Mouse (Mus musculus) neural tube, embryonic 10.5 days (tissue): ENCODE measurements around the gene Fam57a.
"Not testable (repeated sequence)": the region's sequence is repeated elsewhere in the genome, so short reads cannot be mapped to it uniquely, and the experiment has no call there.

Experiments
- DNase-seq: peaks from one replicate; pipeline ENCODE4 v3.0.0-alpha.2; 2017; ENCODE audit warnings: low spot score; ENCODE audit errors: extremely low spot score

The Fam57a gene

DNA sequence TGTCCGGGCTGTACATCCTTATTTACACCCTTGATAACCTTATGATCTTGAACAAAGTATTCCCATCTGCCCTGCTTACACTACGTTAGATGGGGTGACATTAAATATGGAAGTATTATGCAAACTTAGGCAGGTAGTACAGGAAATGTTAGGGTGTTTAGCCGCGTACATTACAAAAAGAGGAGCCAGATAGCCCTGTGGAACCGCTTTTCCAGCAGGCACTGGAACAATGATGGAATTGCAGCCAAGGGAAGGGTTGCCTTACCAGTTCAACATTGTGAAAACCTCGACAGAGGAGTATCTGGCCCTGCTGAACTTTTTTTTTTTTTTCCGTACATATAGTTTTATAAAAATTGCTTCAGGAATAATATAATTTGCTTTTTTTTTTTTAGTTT, 672 bp downstream of the Fam57a start:
- DNase-seq, result no peak

DNA sequence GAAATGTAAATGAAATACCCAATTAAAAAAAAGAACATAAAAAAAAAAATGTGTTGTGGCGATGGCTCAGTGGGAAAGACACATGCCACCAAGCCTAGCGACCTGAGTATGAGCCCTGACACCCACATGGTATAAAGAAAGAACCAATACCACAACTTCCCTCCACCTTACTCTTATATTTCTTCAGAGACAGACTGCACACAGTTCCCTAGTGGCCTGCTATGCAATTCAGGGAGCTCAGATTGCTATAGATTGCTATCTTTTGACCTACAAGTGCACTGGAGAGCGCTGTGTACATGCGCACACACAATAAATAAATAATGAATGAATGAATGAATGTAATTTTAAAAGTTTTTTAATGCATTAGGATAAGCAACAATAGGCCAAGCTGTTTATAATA, 4.3 kb downstream of the Fam57a start:
- no peak for DNase-seq

DNA sequence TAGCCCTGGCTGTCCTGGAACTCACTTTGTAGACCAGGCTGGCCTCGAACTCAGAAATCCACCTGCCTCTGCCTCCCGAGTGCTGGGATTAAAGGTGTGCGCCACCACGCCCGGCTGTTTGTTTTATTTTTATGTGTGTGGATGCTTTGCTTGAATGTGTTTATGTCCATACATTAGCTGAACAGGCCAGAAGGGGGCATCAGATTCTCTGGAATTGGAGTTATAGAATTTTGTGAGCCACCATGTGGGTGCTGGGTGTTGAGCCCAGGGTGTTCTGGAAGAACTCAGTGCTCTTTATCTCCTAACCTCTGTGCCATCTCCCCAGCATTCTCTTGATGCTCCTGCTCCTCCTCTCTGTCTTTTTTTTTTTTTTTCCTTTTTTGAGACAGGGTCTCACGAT, 7.4 kb downstream of the Fam57a start:
- DNase-seq, result no peak

DNA sequence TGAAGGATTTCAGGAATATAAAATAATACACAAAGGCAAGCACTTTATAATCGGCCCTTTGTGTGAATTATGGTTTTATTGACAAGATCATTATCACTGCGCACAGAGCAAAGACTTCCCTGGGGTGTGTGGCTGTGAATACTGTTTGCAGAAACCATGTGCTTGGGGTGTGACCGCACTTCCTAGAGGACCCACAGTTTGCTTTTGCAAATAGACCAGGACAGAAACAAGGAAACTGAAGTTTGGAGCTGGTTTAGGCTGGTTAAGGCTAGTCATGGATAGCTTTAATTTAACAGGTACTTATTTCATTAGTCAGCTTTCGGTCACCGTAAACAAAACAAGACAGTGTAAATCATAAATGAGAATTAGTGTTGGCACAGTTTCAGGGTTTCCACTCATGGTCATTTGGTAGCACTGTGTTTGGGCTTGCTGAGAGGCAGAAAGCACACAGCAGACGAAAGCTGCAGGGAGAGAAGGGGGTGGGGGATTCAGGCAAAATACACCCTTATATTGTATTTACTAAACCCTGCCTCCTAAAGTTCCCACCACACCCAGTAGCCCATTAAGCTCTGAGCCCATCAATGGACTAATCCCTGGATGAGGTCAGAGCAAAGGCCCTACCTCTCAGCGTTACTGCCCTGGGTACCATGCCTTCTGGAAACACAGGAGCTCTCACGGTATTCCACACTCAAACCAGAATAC, 17.0 kb downstream of the Fam57a start:
- no peak for DNase-seq

DNA sequence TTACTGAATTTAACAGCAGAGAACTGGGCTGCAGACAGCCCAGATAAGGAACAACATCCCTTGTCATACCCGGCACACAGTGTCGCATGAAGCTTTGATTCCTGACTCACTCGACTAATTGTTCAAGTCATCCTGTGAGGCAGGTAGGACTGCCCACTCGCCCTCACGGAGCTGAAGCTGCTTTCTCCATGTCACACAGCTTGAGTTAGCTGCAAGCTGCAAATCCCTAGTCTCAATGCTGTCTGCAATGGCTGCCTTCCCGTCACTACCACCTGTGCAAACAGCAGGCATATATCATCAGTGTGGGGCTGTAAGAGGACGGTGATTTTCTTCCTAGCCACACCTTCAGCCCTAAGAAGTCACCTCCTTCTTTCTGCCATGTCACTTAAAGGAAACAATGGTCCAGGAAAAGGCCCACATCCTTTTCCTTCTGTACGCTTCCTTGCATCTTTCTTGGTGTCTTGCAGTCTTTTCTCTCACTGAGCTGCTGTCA, 17.6 kb downstream of the Fam57a start:
- no peak for DNase-seq

DNA sequence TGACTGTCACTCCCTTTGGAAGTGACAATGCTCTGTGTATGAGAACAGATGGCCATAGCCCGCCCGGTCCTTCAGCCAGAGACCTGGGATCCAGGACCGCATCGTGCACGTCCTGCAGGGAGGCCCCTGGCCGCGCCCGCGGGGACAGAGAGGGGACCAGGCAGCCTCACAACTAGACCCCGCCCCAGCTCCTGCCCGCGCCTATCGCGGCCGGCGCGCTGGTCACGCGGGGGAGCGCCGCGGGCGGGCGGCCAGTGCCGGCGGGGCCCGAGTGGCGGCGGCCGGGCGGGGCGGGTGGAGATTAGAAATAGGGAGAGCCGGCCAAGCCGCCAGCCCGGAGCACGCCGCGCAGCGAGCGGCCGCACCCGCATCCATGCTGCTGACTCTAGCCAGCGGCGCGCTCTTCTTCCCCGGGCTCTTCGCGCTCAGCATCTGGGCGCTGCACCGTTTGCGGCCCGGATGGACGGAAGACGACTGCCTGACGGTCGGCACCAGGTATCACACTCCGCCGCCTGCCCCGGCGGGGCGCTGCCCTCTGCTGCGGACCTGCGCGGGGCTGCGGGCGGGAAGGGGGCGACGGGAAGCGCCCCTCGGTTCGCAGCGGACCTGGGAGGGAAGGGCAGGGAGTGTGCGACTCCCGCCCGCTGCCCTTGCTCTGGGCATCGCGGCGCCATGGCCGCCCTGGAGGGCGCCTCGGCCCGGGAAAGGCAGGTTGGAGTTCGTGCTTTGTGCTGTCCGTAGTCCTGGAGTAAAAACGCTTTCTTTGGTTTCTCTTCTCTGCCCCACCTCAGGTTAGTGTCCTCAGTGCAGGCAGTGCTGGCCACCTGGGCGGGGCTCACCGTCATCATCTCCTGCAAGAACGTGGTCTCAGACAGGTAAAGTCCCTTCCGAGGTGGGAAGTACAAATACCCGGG, 22.5 kb downstream of the Fam57a start:
- peak; percentile 78 for DNase-seq

DNA sequence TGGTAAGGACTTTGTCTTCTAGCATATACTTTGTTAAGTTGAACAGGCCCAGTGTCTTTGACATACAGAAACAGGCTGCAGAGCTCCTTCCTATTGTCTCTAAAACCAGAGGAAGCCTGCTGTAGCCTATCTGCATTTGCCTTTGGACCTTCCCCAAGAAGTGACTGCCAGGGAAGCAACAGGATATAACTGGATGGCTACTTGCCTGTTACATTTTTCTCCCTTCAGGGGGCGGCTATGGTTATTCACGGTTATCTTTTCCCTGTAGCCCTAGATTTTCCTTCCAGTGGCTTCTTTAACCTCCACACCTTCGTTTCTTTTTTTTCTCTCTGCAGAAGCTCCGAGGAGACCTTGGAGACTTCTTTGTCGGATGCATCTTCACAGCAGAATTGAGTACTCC, 27.3 kb downstream of the Fam57a start:
- no peak for DNase-seq

DNA sequence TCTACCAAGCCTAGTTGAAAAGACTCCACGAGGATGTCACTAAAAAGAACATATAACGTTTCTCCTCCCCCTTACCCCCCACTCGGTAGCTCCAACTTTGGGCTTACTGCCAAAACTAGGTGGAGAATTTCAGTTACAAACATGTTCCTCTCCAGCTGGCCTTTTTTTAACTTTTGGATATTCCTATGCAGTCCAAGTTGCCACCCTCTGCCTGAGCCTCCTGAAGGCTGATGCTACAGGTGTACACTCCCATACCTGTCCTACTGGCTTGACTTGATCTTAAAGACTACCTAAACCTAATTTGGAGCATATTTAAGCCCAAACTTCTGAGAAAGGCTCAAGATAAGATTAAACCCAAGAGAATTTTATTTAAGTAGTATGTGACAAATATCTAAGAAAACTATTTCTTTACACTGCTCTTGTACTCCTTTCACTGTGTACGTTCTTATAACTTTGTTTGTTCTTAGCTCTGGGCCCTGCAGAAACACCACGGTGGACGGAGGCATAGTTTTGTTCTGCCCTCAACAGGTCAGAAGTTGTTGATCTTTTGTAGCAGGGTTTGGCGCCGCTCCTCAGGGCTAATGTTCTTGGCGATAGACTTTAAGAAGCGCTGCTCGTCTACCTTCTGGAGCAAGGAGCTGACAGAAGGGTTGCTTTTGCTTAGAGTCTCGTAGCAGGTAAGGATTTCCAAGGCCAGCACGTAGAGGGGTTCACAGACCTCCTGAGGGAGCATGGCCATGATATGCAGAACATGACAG, 30.9 kb downstream of the Fam57a start:
- DNase-seq, result no peak

DNA sequence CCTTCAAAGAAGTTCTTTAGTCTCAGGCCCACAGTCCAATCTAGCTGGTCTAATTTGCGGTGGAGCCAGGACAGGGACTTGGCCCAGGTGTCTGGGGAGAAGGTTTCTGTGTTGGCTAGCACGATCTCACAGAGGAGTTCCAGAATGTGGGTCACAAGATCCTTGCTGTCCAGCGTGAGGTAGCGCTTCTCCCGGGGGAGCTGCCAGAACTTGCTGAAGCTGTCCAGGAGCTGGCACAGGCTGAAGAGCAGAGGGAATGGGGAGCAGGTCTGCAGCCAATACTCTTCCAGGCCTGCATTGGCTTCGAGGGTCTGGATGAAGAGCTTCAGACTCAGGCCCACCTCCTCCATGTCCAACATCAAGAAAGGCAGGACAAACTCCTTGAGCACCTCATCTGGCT, 32.1 kb downstream of the Fam57a start:
- DNase-seq, result not testable (repeated sequence)

DNA sequence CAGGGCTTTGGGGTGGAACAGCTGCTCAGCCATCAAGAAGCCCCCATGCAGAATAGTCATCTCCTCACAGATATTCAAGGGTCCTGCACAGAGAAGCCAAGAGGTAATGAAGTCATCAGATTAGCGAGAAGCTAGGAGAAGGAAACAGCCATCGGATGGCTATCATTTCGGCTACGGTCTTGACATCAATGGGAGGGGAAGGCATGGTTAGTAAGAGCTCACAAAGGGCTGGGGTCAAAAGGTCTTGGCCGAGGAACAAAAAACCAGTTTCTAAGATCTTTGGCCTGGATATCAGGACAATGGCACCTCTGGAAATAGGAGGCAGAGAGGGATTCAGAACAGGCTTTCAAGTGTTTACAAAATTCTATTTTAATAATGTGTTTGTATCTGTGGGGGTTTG, 34.4 kb downstream of the Fam57a start:
- DNase-seq, result no peak

DNA sequence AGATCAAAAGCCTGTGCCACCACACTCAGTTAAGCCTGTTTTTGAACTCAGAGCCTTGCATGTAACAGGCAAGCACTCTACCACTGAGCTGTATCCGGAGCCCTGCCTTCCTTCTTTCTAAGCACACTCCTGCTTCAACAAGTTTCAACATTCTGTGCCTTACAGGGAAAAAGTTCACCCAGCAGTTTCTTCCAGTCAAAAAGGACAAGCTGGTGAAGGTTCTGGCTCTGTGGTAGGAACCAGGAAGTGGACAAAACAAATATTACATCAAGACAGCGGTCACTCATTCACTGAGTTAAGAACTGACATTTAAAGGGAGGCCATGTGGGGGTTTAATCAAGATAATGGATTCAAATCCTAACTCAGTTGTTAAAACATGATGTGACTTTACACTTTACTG, 35.5 kb downstream of the Fam57a start:
- DNase-seq, result no peak

DNA sequence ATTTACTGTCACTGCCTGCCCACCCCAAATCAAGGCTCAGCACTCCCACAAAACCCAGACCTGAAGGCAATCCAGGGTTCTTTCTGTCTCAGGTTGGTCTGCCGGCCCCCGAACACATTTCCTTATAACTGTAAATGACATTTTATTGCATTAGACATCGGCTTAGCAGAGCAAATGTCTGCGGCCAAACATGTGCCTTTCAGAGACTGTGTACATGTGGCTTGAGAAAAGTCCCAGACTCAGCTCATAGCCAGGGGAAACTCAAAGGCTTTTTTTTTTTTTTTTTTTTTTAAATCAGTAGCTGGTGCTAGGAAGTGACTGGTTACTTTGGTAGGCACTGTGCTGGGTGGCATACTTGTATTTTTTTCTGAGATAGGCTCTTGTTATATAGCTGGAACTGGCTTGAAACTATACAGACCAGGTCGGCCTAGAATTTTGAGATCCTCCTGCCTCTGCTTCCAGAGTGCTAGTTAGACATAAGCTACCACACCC, 36.6 kb downstream of the Fam57a start:
- DNase-seq, result no peak

DNA sequence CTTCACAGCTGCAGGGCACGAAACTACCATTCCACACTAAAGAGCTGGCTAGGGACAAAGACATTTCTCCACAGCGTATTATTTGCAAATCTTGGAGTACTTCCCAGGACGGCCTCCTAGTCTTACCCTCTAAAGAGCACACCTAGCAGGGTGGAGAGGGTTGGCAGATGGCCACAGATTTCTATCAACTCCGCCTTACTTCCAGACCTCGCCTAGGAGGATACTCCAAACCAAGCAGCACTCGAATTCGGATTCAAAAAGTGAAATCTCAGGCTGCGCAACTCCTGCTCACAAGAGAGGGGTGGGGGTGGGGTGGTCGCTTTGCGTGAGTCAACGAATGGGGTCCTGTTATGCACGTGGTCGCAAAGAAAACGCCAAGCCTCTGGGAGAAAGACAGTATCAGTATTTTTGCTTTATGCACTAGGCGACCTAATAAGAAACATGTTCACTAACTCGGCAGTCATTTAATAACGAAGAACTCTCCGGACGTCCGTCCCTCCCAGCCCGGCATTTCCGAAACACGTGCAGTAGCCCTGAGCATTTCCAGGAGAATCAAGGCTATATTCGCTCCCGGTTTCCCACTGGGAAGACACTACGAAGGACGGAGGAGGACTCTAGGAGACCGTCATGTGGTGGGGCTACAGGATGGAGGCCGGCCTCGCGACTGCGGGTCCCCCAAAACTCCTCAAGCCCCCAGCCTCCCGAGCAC, 37.4 kb downstream of the Fam57a start:
- peak; percentile 58 for DNase-seq

DNA sequence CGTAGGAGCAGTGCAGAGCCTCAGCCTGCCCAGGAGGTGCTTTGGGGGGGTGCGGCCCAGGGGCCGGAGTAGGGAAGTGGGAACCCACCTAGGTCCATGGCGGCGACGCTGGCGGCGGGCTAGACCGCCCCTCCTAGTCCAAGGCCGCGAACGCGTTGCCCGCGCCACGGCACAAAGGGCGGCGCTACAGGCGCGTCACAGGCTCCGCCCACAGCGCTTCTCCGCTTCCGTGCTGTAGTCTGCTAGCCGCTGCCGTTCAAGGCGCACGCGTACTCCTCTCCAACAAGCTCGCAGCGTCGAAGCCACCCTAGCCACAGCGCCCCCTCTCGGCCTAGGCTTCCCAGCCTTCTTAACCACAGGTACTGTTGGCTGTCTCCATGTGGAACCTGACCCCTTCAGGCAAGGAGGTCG, 37.9 kb downstream of the Fam57a start, which contains the start of the genes Dbil5 and Gemin4:
Gene Dbil5, plus strand, starts transcription at position 219 of the 411 bp plus-strand sequence.
Gene Gemin4, minus strand, starts transcription at position 275 of the 411 bp plus-strand sequence.
- peak; percentile 98 for DNase-seq

DNA sequence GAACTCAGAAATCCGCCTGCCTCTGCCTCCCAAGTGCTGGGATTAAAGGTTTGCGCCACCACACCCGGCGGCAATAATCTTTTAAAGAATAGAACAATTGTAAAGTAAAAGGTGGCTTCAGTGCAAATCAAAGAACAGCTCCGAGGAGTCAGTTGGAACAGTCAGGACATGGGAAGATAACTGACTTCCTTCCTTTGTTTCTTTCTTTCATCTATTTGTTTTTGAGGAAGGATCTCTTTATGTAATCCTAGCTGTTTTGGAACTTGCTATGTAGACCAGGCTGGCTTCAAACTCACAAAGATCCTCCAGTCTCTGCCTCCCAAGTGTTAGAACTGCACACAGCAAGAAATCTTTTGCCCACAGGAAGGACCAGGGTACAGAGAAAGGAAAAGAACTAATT, 45.2 kb downstream of the Fam57a start:
- DNase-seq, result no peak

DNA sequence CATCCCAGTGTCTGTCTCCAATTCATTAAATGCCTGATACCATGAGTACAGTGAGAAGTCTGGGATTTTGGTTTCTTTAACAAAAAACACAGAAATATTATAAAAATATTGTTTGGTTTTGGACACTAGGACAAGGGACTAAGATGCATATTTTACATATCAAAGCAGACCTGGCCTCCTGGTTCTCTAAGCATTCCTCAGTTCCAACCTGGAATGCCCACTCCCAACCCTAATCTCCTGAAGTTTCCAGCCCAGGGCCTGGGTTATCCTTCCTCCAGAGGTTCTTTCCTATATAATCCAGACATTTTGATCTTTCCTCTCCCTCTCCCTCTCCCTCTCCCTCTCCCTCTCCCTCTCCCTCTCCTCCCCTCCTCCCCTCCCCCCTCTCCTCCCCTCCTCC, 45.6 kb downstream of the Fam57a start:
- DNase-seq, result no peak

DNA sequence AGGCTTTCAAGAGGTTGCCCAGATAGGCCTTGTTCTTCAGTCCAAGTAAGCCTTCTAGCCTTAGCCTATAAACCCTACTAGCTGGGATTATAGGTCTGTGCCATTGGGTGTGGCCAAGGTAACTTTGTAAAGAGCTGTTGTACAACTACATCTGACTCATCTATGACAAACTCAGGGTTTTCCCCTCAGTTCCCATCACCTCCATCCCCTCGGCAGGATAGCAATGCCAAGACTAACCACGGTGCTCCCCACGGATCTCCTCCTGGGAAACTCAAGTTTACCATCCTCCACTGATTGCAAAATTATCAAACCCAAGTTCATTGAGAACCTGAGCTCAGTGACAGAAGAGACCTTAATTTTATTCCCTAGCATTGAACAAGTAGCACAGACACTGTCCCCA, 56.7 kb downstream of the Fam57a start:
- DNase-seq, result no peak

DNA sequence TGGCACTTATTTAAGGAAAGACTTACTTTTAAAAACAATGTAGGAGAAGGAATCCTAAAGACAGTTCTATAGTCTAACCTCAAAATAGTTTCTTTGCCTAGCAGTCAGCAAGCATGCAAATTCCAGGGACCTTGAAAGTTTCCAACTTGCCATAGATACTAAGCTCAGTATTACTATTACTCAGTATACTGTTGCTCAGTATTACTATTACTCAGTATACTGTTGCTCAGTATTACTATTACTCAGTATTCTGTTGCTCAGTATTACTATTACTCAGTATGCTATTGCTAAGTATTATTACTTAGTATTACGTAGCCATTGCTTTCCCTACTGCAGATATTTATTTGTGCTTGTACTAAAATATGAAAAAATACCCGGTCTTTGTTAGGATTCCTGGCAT, 60.3 kb downstream of the Fam57a start:
- no peak for DNase-seq

DNA sequence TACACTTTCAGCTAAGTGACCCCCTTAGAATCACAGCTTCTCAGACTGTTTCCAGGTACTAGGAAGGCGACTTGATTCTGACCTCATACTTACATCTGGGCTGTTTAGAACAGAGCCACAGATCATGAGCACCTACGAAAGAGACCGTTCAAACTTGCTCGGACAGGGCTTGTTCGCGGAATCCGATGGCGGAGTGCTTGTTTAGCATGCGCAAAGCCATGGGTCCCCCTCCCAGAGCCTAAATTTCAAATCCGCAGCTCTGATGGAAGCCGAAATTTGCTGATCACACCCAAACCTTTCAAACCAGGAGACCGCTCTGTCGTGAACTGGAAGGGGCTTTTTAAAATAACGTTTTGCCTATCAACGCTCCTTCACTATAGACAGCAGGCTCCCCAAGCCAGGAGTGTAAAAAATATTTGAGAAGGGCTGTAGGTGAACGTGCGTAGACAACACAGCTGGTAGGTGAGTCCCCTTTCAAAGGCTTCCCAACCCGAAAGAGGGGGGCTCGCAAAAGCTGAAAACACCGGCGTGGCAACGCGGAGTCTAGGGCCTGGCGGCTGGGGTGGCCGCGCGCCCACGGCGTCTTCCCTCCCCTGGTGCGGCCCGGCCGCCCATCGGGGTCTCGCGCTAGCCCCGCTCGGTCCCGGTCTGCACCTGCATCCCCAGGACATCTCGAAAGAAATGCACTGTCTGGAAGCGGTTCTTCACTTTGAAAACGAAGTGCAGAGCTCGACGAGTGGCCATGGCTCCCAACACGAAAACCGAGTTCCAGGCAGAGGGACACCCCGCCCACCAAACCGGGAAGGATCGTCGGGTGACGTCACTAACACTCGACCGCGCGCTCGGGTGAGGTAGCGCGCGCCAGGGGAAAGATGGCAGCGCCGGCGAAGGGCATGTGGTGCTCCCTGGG, 63.7 kb downstream of the Fam57a start, which contains the start of the genes Mrm3 and Glod4:
Gene Mrm3, plus strand, starts transcription at position 815 of the 910 bp plus-strand sequence.
Gene Glod4, minus strand, starts transcription at position 825 of the 910 bp plus-strand sequence.
- peak; percentile 95 for DNase-seq
